Mouse (Mus musculus): ENCODE data around the gene Rps5.
A peak's percentile ranks its signal among the peaks of the same experiment; 100 is the strongest.
"Not testable (repeated sequence)": the region's sequence is repeated elsewhere in the genome, so short reads cannot be mapped to it uniquely, and the experiment has no call there.

Rps5 gene

GRCm38 (mm10) chr7:12921705-12922465, at the start of gene Rps5:
TSS of gene Rps5 (plus strand) at chr7:12922290.
- DNase-seq, result peak; percentile 98

GRCm38 (mm10) chr7:12874301-12874700, 47.8 kb upstream of the Rps5 start:
- DNase-seq, result no peak

GRCm38 (mm10) chr7:12880036-12880435, 42.1 kb upstream of the Rps5 start:
- DNase-seq, result no peak

- DNase-seq, result not testable (repeated sequence)
These were observed 41.6 kb upstream of the Rps5 start for GRCm38 (mm10) chr7:12880497-12880896.

GRCm38 (mm10) chr7:12880911-12881660, 41.0 kb upstream of the Rps5 start, which contains the start of gene Zfp128:
TSS of gene Zfp128 (plus strand) at chr7:12881177.
- peak; percentile 93 for DNase-seq

- DNase-seq, result no peak
These were observed 35.4 kb upstream of the Rps5 start for GRCm38 (mm10) chr7:12886563-12887266.

- DNase-seq, result no peak
These were observed 34.5 kb upstream of the Rps5 start for GRCm38 (mm10) chr7:12887585-12887984.

- no peak for DNase-seq
These were observed 31.2 kb upstream of the Rps5 start for GRCm38 (mm10) chr7:12890928-12891327.

GRCm38 (mm10) chr7:12891334-12891733, 30.8 kb upstream of the Rps5 start:
- DNase-seq, result no peak

- peak; percentile 87 for DNase-seq
These were observed 24.3 kb upstream of the Rps5 start, which contains the start of gene Zscan22 for GRCm38 (mm10) chr7:12897655-12898410. TSS of gene Zscan22 (plus strand) at chr7:12897815.

GRCm38 (mm10) chr7:12901517-12901916, 20.6 kb upstream of the Rps5 start:
- DNase-seq, result no peak

- DNase-seq, result peak; percentile 15
These were observed 18.5 kb upstream of the Rps5 start for GRCm38 (mm10) chr7:12903623-12904022.

- no peak for DNase-seq
These were observed 16.9 kb upstream of the Rps5 start for GRCm38 (mm10) chr7:12905146-12905545.

- peak; percentile 88 for DNase-seq
These were observed 12.6 kb upstream of the Rps5 start for GRCm38 (mm10) chr7:12909498-12909962.

GRCm38 (mm10) chr7:12910181-12910668, 11.9 kb upstream of the Rps5 start:
- DNase-seq, result peak; percentile 63

- DNase-seq, result no peak
These were observed 8.5 kb upstream of the Rps5 start for GRCm38 (mm10) chr7:12913556-12913955.

GRCm38 (mm10) chr7:12920495-12920894, 1.6 kb upstream of the Rps5 start:
- DNase-seq, result not testable (repeated sequence)

GRCm38 (mm10) chr7:12921318-12921704, 779 bp upstream of the Rps5 start:
- DNase-seq, result no peak

GRCm38 (mm10) chr7:12922729-12923128, 639 bp downstream of the Rps5 start:
- no peak for DNase-seq

- no peak for DNase-seq
These were observed 4.2 kb downstream of the Rps5 start for GRCm38 (mm10) chr7:12926316-12926715.

- DNase-seq, result peak; percentile 53
These were observed 5.1 kb downstream of the Rps5 start, which contains the start of gene Rnf225 for GRCm38 (mm10) chr7:12927191-12927680. TSS of gene Rnf225 (plus strand) at chr7:12927416.

Data from liver (tissue).